Mouse (Mus musculus) induced T-regulatory cell, adult 2 months (primary cell): ENCODE results near the gene Ppp1r9a.

Experiments
- DNase-seq: peaks from one replicate; pipeline ENCODE4 v3.0.0-alpha.2; 2012; ENCODE audit warnings: low read depth

Ppp1r9a gene

DNA sequence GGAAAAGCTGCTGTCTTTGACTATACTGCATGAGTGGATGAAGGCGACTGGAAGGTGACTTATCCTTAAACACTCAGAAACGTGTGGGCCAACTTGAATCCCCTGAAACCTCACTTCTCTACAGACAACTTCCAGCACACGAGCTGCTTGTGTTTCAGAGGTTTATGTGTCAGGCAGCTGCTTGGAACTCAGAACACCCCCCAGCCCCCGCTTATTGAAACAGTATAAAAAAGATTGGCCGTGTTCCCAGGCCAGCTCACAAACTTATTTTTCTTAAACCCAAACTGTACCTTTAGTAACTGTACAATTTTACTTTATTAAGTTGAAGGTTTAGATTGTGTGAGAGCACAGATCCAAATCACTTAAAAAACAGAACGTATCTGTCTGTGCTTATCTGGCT, 53.9 kb downstream of the Ppp1r9a start:
- DNase-seq, result no peak

DNA sequence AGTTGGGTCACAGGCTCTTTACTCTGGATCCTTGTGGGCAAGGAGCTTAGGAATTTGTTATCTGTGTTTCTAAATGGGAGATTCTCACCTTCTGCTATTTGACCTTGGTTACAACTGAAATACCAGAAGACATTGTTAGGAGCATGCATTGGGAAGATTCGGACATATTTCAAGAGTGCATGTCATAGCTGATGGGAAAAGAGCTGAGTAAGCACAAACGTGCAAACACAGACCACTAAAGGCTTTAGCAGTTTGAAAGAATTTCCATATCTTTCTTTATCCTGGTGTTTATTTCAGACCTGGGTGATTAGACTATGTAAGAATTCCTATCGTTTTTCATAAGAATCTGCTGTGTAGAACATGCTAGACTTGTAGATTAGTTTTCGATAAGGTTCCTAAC, 59.5 kb downstream of the Ppp1r9a start:
- no peak for DNase-seq

DNA sequence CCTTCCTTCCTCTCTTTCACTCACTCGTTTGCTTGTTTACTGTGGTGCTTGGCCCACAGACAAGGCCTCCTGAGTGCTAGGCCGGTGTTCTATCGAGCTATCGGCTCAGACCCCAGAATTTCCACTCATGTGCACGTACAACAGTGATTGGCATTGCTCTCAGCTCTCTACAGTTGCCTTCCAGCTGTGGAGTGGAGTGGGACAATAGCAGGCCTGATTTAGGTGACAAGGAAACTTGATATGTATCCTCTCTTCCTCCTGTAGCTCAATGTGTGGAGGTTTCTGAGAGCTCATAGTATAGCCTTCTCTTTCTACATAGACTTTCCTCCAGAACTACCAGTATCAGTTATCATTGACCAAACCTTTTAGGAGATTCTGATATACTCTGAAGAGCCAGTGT, 60.3 kb downstream of the Ppp1r9a start:
- no peak for DNase-seq

DNA sequence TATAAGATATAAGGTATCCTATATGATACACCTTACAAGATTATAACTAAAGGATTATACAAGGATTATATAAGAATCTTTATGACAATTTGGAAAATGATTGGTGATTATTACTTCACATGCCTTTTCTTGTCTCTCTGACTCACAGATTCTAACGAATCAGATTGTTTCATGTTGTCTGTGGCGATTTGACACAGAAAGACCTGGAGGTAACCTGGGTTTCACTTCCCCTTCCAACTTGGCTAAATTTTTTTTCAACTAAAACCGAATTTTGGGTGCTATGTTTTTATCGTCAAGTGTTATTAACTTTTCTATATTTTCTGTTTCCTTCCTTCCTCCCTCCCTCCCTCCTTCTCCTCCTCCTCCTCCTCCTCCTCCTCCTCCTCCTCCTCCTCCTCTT, 64.5 kb downstream of the Ppp1r9a start:
- no peak for DNase-seq

DNA sequence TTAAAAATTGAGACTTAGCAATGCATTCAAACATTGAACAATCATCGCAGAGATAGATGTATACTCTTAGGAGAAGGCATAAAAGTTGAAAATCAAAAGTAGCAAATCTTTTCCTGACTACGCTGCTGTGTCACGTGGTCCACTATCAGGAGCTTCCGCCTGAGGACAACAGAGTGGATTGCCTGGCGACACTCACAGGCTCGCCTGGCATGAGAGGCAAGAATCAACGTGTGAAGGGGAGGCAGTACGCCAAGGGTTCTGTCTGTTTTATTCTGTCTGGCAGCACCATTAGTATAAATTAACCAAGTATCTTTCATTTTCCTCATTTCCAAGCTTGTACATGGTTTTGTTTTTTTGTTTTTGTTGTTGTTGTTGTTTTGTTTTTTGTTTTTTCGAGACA, 68.5 kb downstream of the Ppp1r9a start:
- no peak for DNase-seq

DNA sequence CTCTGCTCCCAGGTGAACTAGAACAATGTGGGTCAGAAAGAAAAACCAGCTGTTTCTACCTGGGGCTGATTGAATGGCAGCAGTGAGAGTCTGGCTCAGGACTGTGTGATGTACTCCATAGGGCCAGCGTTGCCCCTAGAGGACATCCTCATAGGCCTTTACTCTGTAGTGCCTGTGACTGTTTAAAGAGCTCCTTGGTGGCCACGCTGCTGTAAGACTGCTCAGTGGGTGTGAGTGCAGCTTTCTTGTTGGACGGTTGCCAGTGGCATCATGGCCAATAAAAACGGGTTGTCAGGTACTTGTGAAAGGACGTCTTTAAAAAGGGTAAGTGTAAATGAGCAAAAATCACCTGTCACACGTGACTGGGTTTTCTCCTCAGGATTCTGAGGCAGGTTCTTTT, 70.1 kb downstream of the Ppp1r9a start:
- DNase-seq, result no peak

DNA sequence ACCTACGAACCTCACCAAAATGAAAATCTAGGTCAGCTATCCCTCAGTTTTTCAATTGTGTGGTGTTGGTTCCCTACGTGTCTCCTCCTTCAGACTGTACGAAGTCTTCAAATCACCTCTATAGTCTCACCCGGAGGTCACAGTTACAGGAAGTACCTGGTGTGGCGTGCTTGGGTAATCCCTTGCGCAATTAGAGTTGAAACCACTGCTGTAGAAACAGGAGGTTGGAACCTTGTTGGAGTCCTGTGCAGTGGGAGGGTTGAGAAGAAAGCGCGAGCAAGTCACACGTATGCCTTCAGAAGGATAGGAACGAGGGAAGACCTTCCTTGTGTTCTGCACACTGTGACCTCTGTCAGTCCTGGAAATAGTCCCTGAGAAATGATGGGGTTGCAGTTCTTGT, 70.6 kb downstream of the Ppp1r9a start:
- no peak for DNase-seq

DNA sequence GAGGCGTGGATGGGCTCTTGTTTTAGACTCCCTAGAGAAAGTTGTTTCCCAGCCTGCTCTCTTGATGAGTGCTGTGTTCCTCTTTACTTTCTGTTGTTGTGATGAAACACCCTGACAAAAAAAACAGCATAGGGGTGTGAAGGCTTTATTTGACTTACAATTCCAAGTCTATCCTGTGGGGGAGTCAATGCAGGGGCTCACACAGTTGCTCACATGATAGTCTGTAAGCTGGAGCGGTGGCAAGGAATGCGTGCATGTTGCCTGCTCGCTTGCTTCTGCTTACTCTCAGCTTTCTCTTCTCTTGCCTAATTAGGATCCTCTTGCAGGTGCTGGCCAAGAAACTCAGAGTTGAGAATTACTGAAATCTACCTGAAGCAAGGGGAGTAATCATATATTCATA, 74.8 kb downstream of the Ppp1r9a start:
- DNase-seq, result no peak

DNA sequence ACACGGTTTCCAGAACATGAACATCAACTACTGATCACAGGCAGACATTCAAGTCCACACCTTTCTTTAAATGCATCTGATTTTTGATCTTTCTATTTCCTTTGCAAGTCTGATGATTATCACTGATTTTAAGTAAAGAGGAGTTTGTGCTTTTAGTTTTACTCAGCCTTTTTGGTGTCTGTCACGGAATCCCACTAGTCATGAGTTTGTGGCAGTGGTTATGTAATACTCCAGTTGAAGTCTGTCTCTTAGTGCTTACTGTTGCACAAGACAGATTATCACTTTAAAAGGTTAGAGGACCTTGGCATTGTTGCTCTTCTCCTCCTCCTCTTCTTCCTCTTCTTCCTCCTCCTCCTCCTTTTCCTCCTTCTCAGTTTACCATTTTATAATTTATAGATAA, 75.5 kb downstream of the Ppp1r9a start:
- no peak for DNase-seq

DNA sequence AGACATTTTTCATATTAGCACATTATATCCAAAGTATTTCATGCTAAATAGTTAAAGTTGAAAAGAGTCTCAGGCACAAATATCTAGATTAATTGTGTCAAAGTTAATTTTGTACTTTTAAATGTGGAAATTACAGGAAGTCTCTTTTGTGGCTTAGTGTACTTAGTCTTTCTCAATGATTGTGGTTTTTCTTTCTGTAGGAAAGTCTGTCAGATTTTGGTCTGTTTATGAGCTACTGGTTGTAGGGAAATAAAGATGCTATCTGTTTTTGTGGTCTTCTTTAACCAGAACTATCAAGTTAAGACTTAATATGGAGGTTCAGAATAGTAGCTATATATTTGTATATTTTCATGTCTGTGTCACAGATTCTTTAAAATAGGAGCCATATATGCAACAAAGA, 76.2 kb downstream of the Ppp1r9a start:
- DNase-seq, result no peak

DNA sequence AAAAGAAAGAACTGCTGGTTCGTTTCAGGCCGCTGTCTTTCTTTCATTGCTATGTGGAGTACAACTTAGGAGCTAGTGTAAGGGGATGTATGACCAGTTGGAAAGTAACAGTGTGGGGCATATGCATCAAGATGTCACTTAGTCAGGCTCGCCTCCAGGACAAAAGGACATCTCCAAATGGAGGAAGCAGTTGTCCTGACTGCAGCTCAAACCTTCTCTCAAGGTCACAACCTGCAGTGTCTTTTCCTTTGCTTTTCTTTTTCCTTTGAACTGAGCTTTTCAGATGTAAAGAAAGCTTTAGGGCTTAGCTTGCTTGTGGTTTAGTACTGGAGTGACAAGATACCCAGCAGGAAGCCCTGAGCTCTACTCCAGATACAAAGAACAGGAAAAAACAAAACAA, 77.4 kb downstream of the Ppp1r9a start:
- DNase-seq, result no peak

DNA sequence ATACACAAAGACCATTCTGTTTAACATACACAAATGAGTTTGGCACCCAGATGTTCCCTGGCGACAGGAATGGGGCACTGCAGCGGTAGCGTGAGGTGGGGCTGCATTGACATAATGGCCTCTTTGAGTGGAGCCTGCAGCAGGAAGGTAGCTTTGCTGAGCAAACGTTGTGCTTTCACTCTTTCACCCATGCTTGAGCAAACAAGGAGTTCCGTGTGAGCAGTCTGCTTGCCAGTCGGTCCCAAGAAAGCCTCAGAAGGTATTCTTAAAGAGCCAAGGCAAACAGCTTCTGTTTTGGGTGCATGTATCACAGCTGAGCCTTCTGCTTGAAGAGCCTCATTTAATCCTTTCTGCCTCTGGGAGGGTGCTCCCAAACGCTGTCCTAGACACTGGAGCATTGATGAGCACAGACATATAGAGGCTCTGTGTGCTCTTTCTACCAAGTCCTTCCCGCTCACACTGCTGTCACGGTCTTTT, 80.0 kb downstream of the Ppp1r9a start:
- DNase-seq, result no peak

DNA sequence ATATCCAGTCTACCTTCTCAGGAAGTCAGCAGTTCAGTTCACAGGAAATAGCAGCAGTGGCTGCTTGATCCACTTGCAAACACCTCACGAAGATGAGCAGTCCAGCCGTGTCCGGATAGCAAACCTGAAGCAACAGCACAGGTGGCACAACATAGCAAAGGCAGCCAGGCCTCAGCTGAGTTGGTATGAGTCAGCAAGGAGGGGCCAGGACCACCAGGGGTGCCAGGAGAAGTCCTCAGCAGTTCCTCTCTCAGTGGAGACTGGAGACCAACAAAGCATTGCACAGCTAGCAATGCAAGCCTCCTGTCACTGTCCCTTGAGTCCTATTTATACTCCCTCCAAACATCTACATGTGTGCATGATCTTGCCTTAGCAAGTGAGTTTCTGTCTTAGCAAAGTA, 83.0 kb downstream of the Ppp1r9a start:
- no peak for DNase-seq

DNA sequence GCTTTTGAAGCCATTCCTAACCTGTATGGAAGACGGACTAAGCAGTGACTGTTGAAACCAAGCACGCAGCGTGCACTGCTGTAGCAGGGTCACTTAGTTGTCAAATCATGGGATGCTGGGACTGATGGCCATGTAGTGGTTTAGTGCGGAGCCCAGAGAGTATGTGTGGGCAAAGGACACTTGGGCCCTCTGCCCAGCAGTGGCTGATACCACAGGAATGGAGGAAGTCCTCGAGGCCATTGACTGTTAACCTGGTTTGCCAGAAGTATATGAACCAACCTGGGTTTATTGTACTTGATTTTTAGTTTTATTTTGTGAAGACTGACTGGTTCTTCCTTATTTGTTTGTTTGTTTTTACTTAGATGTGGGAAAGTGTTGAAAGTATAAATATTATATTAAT, 84.4 kb downstream of the Ppp1r9a start:
- DNase-seq, result no peak

DNA sequence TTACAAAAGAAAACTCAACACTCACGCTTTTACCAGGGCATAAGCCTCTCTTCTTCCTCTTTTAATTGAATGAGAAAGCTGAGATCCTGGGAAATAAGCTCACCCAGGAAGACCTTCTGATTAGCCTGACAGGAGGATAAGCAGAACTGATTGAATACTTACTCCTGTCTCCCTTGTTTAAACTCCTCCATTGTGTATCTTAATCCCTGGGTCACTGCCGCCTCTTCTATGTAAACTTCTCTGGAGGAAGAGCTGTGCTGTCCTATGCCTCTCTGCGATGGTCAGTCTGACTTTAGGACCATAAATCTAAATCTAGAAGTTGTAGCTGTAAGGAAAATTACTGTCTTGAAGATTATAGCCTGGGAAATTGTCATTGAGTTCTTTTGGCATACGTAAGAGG, 86.0 kb downstream of the Ppp1r9a start:
- DNase-seq, result no peak

DNA sequence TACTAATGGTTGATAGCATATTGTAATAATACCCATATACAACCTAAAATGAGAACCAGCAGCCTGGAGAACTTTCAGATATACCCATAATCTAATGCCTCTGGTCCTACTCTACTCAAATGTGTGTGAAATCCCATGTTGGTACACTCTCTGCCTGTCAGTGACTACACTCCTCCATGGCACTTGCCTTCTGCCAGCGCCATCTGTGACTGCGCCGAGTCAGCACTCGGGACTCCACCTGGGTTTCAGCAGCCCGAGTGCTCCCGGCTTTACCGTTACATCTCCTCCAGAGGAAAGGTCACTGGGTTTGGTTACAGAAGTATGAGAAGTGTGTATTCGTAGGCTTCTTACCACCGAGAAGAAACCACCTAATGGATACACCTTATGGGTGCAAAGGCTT, 89.6 kb downstream of the Ppp1r9a start:
- no peak for DNase-seq

DNA sequence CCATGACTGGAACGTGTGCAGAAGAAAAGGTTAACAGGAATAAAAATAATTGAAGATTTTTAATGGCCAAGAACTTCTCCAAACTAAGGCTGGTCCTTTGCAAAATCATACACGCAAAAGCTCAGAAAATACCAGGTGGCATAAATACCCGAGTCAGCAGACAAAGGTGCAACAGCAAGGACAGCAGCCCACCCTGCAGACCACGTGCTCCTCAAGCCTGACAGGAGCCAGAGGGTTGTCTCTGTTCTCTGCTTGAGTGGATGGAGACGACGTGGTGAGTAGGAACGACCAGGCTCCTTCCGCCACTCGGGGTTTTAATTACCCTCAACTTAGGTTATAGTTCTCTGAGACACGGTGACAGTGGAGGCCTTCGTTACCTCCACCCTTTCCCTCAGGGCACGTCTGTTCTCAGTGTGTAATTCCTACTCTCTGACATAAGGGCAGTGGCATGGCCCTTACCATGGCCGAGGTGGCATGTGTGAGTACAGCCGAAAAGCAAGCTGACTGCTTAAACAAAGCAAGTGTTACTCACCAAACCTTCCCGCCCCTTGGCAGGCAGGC, 91.0 kb downstream of the Ppp1r9a start:
- no peak for DNase-seq

DNA sequence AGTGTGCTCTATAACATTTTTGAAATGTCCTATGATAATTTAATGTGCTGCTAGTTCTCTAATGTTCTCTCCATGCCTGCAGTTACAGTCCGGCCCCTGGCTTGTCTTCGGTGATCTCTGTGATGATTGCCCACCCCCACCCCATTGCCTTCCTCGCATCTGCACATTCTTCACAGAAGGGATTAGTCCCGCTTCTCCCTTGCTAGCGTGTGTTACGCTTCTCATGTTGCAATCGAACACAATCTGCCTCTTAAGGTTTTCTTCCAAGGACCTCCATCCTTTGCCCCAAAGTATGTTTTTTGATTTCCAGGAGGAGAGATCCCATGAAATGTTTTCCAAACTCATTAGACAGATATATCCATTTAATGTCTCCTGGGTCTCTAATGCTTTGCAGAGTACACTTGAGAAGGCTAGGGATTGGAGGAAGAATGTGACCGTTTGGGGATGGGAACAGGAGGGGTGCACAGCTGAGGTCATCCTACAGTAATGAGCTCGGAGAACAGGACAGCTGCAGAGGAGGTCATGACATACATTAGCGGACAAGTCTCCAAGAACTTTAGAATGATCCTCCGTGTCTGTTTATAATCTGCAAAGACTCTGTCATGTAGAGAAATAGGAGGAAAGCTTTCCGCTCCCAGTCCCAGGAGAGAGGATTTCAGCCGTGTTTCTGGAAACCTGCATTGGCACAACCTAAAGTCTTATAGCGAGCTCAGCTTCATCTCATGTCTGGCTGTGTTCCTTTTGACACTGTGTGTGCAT, 91.6 kb downstream of the Ppp1r9a start:
- no peak for DNase-seq

DNA sequence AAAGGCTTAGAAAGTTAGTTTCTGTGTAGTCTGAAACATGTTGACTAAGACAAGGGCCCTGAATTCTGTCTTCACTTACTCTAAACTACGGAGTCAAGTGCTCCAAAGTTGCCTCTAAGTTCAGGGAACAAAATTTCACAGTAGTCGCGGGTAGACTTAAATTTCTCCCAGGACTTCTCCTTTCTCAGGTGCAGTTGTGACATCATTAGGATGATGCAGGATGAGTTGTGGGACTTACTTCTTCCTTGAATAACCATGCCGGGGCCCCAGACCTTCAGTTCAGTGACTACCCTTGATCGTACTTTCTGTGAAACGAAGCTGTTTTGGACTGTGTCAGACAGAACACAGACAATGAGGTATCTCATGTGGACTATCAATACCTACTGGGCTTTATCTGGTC, 94.9 kb downstream of the Ppp1r9a start:
- DNase-seq, result no peak

DNA sequence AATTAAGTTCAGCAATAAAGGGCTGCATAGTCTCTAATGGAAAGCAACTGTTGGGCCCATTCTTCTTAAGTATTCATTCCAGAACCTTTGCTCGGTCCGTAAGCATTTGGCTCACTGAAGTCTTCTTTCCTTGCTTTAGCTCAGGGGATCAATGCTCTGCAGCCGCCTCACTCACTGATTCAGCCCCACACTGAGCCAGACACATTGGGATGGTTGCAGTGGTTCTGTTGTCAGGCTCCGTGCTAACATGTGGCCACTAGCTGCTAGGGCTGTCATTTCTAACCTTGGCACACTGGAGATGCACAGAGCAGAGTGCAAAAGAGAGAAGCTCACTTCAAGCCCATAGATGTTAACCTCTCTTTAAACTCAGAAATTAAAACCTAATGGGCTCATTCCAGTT, 96.2 kb downstream of the Ppp1r9a start:
- no peak for DNase-seq

DNA sequence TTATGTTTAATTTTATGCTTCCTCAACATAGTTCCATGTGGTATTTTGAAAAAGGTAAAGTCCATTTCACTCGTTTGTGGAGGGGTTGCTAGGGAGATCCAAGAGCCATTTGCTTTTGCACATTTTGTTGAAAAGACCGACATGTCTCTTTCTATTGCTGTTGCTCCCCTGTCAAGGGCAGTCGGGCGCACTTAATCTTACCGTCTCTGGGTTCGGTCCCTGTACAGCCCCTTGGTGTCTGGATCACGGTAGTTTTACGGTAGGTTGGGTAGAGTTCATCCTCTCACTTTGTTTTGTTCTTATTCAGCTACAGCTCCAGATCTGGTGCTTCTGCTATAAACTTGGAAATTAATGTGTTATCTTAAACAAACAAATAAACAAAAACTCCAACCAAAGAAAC, 98.1 kb downstream of the Ppp1r9a start:
- DNase-seq, result no peak

DNA sequence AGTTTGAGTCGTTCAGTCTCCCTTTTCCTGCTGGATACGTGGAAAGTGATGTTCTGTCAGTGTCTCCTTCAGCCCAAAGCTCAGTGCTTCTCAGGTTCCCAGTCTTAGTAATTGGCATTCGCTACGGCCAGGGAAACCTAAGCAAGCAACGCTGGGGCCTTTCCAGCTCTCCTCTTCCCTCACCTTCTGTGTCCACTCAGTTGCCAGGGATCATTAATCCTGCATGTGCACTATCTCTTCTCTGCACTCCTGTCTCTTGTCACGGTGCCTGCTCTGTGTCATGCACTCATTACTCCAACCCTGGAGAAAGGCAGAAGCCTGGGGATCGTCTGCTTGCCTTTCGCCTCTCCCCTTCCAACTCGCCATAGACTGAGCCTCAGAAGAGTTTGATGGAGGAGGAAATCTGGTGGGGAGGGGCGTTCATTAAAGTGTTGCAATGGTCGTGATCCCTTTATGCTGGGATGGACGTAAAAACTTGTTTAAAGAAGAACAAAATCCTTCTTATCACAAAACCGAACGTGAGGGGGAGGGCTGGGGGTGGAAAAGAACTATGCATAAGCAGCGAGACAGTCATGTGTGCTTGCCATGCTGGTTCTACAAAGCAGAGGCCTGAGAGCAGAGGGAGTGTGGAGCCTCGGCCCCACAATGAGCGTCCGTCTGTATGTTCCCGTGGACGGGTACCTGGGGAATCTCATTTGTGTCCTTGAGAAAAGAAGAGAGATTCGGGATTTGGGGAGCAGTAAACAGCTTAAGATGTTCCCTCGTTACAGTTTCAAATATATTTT, 103.0 kb downstream of the Ppp1r9a start:
- DNase-seq, result no peak

DNA sequence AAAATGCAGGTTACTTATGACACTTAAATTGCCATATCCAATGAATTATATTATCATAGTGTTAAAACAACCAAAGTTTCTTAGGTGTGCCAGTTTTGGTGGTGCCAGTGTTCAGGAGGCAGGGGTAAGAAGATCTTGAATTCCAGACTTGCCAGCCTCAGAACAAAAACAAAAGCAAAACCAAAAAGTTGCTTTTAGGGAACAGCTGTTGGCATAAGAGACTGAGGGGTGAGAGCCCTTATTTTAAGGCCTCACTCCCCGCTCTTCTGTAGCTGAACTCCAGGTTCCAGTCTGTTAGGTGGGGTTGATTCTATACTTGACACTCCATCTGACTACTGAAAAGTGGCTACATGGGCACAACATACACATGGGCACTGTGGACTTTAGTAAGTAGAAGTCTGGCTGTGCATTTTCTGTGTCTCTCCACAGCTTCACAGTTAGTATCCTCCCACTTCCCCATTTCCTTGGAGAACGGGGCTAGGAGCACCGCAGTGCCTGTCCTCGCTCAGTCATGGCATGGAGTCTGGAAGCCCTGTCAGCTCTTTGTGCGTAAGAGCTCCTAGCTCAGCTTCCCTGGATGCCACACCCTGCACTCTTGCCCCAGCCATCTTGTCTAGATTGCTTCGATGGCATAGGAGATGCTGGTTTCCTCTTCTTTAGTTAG, 103.7 kb downstream of the Ppp1r9a start:
- no peak for DNase-seq
